Mouse (Mus musculus): ENCODE measurements around the gene Stub1.

The Stub1 gene

DNA sequence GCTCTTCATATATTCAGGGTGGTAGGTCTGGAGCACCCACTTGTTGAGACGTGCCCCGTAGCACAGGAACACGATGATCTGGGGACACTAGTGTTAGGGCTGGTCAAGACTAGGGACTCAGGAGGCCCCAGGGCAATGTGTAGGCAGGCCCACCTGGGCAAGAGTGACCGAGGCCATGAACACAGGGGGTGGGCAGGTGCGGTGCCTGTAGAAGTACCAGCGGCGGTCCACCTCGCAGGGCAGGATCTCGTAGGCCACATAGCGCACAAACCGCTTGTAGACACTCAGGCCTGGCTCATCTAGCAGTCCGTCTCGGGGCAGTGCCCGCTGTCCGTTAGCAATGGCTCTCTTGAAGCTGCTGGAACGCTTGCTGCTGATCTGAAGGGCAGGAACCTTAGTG, 2.6 kb upstream of the Stub1 start:
- DNase-seq, result no peak

DNA sequence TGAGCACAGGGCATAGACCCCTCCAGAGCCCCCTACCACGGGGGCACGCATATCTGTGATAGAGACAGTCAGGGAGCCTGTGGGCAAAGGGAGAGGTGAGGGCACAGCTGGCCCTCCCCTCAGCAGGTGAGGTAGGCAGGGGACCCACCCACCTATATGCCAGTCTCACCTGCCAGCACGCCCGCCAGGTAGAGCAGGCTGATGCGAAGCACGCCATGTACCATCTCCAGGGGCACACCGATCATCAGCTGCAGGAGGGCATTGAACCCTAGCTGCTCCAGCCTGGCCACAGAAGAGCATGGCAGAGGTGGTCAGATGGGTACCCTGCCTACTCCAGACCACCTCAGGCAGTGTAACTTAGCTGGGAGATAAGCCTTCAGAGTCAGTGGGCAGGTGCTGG, 2.1 kb upstream of the Stub1 start:
- no peak for DNase-seq

- no peak for DNase-seq
These were observed 1.5 kb upstream of the Stub1 start for GRCm38 (mm10) chr17:25834595-25835222.

GRCm38 (mm10) chr17:25833961-25834594, 874 bp upstream of the Stub1 start:
- DNase-seq, result no peak

GRCm38 (mm10) chr17:25832436-25833290, 541 bp downstream of the Stub1 start:
- peak; percentile 99 to 100 for DNase-seq

DNA sequence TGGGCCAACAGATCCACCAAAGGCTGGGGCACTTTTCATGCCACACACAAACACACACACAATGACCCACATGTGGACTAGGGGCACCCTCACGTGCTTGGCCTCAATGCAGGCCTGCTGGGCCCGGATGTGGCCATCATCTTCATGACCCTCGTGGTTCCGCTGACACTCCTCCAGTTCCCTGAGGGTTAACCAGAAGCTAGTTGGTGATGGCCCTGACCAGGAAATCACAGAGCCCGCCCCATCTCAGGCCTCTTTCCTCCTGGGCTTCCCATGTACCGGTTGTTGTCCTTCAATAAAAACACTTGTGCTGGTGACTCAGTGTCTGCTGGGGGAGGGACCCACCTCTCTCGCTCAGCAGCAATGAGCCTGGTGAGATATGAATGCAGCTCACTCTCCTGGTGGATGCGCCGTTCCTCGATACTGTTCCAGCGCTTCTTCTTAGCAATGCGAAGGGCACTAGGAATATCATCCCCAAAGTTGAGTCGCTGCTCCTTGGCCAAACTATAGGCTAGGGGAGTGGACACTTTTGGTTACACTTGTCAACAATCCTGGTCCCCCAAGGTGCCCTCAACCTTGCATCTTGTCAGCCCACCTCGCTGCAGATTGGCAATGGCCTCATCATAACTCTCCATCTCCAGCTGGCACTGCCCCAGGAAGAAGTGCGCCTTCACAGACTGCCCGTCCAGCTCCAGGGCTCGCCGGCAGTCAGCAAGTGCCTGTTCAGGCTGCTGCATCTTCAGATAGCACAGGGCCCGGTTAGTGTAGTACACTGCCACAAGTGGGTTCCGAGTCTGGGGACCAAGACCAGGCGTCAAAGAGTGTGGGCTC, 1.5 kb downstream of the Stub1 start:
- DNase-seq, result peak; percentile 67 to 77

- no peak for DNase-seq
These were observed 2.3 kb downstream of the Stub1 start for GRCm38 (mm10) chr17:25830806-25831431.

DNA sequence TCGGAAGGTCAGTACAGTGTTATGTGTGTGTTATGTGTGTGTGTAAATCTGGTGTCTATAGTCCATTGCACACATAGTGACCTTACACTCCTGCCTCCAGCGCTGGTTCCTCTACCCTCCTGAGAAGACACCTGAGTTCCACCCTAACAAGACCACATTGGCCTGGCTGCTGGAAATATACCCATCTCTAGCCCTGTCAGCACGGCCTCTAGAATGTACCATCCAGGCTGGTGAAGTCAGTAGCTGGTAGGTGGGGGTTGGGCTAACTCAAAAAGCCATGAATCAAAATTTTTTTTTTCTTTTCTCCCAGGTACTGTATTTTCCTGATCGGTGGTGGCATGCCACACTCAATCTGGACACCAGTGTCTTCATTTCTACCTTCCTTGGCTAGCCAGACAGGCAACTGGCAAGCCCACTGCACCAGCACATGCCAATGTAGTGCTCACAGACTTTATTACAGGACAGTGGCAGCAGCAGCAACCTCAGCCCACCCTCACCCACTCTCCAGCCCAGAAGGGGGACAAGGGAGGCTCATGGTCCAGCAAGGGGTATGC, 2.9 kb downstream of the Stub1 start:
- no peak for DNase-seq

DNA sequence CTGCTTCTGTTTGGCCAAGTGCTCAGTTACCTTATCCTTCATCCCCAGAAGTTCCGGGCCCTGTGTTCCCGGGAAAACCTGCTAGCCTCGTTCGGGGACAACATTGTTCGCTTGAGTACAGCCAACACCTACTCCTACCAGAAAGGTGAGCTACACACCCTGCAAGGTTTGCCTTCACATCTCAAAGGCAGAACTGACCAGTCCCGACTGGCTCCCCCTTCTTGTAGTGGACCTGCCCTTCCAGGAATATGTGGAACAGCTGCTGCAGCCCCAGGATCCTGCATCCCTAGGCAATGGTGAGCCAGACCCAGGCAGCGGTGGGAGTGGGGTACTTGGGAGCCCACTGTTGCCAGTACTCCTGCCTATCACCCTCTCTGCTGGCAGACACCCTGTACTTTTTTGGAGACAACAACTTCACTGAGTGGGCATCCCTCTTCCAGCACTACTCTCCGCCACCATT, 3.6 kb downstream of the Stub1 start:
- no peak for DNase-seq

GRCm38 (mm10) chr17:25828712-25829557, 4.3 kb downstream of the Stub1 start, which contains the start of gene Jmjd8:
TSS of gene Jmjd8 (plus strand) at chr17:25828867.
- DNase-seq, result peak; percentile 83 to 87

- no peak for DNase-seq
These were observed 5.0 kb downstream of the Stub1 start for GRCm38 (mm10) chr17:25828223-25828594.

GRCm38 (mm10) chr17:25827546-25828222, 5.5 kb downstream of the Stub1 start:
- no peak for DNase-seq

GRCm38 (mm10) chr17:25827011-25827410, 6.2 kb downstream of the Stub1 start:
- no peak for DNase-seq

DNA sequence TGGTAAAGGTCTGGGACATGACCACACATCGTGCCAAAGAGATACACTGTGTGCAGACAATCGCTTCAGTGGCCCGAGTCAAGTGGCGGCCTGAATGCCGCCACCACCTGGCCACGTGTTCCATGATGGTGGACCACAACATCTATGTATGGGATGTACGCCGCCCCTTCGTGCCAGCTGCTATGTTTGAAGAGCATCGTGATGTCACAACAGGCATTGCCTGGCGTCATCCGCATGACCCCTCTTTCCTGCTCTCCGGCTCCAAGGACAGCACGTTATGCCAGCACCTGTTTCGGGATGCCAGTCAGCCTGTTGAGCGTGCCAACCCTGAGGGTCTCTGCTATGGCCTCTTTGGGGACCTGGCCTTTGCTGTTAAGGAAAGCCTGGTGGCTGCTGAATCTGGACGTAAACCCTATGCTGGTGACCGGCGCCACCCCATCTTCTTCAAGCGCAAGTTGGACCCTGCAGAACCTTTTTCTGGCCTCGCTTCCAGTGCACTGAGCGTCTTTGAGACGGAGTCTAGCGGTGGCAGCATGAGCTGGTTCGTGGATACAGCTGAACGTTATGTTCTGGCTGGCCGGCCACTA, 7.1 kb downstream of the Stub1 start:
- peak in 1 of 2 experiments; percentile 10 for DNase-seq

DNA sequence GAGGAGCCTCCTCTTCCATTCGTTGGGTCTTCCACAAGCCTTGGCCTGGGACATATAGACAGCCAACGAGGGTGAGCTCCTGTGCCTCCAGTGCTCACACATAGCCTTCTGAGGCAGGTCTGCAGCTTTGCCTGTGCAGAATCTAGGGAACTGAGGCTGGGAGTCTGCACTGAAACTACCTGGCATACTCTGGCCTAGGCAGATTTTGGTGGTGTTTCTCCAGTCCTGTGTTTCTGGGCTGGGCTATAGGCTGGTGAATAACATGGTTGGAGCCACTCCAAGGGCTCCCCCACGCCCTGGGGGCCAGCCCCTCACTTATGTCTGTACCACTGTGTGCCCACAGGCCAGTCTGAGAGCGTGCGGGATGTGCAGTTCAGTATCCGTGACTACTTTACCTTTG, 7.9 kb downstream of the Stub1 start:
- DNase-seq, result no peak

DNA sequence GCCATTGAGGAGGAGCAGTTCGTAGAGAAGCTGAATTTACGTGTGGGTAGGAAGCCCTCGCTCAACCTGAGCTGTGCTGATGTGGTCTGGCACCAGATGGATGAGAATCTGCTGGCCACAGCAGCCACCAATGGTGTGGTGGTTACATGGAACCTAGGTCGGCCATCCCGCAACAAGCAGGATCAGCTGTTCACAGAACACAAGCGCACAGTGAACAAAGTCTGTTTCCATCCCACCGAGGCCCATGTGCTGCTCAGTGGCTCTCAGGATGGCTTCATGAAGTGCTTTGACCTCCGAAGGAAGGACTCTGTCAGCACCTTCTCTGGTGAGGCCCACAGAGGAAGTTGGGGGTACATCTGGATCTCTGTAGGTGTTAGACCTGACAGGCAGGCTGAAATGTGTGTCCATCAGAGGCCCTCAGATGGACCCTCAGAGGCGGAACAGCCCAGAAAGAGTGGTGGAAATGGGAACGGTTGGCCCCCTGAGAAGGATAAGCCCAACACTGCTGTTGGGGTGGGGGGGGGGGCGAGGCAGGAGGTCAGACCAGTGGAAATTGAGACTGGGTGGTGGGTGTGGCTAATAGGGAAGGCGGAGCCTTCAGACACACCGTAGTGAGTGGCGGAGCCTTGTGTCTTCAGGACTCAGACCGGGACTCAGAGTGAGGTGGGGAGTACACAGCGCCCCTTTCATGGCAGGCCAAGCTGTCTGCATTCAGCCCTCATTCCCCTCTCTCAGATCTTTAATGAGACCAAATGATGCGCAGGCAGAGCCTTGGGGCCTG, 8.7 kb downstream of the Stub1 start:
- no peak for DNase-seq

GRCm38 (mm10) chr17:25823452-25823851, 9.8 kb downstream of the Stub1 start, which contains the start of gene Wdr24:
TSS of gene Wdr24 (plus strand) at chr17:25823627.
- DNase-seq, result peak; percentile 85 to 89

DNA sequence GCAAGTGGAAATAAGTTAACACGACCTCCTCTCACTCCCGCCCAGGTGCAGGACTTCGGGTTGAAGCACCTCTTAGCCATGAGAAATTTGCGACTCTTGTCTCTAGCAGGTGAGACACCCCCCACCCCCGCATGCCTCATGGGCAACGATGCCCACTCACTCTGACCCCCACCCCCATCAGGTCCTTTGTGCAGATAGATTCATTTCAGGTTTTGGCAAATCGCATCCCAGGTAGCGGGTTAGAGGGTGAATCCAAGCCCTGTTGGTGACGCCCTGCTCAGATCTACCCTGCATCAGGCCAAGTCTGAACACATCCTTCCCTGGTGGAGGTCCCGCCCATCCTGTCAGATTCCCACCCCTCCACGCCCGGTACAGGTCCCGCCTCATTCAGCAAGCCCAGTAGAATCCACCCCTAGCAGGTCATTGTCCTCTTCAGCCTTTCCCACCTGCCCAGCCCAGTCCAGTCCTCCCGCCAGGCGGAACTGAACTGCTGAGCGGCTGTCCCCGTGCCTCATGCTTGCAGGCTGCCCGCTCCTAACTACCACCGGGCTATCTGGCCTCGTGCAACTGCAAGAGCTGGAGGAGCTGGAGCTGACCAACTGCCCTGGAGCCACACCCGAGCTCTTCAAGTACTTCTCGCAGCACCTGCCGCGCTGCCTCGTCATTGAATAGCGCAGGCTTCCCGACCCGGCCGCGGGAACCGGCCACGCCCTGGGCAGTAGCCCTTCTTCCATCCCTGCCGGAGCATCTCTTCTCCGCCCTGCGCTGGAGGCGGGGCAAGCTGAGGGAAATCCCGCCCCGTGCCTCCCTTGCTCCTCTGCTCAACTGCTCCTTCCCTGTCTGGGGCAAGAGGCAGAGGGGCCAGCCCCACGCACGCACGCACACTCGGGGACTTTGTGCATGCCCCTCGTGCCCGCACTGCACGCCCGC, 14.1 kb downstream of the Stub1 start:
- DNase-seq, result no peak

Data from cerebellum, postnatal 14 days (tissue).